Mouse (Mus musculus): ENCODE measurements around the gene Dcp1b. TPM values are rescaled to one million over a fixed set of nuclear protein-coding genes. Genes with fewer than 3 reads are reported as not detected.
A peak's percentile ranks its signal among the peaks of the same experiment; 100 is the strongest.

Gene Dcp1b
- total RNA-seq (2021): 10 to 100 TPM; 17.8 to 21.3 TPM
- long read RNA-seq, experiment 1, transcript Dcp1b-202 (9 exons, 3,313 nt): major isoform, 9 of 15 reads
- long read RNA-seq, experiment 1, partial matches to known transcripts: 2 of 15 reads
- long read RNA-seq, experiment 1, other reads (novel, unspliced or antisense): 4 of 15 reads
- long read RNA-seq, experiment 2, partial matches to known transcripts: 9 of 15 reads
- long read RNA-seq, experiment 2, other reads (novel, unspliced or antisense): 4 of 15 reads

GRCm38 (mm10) chr6:119175078-119175853, at the start of gene Dcp1b:
Gene Dcp1b (plus strand): TSS chr6:119175253.
- DNase-seq (ENCODE audit: low spot score in 2 of 2): peak; percentile 72 to 80

- no peak for DNase-seq (ENCODE audit: low spot score in 2 of 2)
Observed at GRCm38 (mm10) chr6:119126991-119127390, 48.1 kb upstream of the Dcp1b start.

GRCm38 (mm10) chr6:119128076-119128475, 47.0 kb upstream of the Dcp1b start:
- no peak for DNase-seq (ENCODE audit: low spot score in 2 of 2)

GRCm38 (mm10) chr6:119128521-119128920, 46.5 kb upstream of the Dcp1b start:
- DNase-seq (ENCODE audit: low spot score in 2 of 2): no peak

DNA sequence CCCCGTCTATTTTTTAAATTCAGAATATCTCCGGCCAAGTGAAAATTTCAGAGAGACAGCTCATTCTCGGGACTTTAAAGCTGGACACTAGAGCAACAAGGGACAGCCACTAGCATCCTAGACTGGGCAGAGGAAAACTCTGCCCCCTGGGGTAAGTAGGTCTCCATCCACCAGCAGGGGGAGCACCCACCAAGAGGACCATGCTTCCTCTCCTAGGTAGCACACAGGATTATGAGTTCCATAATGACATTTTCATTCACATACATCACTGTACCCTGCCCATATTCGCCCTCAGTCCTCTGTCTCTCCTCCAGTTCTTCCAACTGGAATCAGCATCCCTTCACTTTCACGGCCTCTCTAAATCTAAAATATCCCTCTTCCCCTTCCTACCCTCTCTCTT, 45.4 kb upstream of the Dcp1b start:
- DNase-seq (ENCODE audit: low spot score in 2 of 2): peak; percentile 28 to 47

- no peak for DNase-seq (ENCODE audit: low spot score in 2 of 2)
Observed at GRCm38 (mm10) chr6:119132111-119132735, 42.8 kb upstream of the Dcp1b start.

DNA sequence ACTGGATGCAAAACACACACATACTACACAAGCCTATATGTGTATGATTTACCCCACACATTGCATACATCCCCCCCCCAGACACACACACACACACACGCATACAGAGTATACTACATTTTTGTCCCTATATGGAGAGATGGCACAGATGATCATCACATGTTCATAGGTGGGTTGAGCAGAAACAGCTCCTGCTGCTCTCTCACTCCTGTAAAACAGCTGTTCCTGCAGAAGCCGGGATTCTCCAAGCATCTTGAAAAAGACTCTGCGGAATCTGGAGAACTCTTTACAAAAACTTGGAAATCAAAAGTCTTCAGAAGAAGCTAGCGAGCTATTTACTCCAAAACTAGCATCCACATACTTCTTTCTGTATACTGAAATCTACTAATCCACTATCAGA, 42.2 kb upstream of the Dcp1b start:
- DNase-seq (ENCODE audit: low spot score in 2 of 2): no peak

GRCm38 (mm10) chr6:119137768-119138167, 37.3 kb upstream of the Dcp1b start:
- DNase-seq (ENCODE audit: low spot score in 2 of 2): no peak

DNA sequence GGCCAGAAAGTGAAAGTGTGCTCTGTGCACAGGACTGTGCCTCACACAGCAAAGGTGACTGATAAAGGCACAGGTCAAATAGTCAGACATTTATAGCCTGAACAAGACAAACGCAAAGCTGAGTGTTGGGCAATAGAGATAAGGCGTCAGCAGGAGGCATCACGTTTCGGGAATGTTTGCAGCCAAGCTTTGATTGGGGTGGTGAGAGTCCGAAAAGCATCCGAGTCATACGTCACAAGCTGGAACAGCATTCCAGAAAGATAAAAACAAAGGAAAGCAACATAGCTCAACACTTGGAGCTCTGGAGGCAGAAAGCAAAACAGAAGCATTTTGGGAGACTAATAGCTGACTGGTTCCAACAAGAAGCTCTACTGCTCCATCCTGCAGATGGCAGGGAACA, 35.5 kb upstream of the Dcp1b start:
- DNase-seq (ENCODE audit: low spot score in 2 of 2): no peak

DNA sequence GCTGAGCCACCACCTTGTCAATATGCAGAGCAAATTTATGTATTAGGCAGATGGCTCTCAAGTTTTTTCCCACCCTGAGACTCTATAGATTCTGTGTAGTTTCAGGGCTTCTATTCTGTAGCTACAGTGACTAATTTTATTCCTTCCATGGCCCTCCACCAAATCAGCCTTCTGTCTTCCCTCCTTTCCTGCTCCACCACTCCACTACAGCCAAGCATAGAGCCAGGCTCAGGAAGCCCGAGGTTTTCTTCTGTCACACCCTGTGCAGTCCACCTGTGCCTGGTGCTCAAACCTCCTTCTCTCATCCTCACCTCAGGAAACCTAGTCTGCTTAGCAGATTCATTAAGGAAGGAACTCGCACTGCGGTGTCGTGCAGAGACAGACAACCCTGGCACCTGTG, 29.9 kb upstream of the Dcp1b start:
- no peak for DNase-seq (ENCODE audit: low spot score in 2 of 2)

DNA sequence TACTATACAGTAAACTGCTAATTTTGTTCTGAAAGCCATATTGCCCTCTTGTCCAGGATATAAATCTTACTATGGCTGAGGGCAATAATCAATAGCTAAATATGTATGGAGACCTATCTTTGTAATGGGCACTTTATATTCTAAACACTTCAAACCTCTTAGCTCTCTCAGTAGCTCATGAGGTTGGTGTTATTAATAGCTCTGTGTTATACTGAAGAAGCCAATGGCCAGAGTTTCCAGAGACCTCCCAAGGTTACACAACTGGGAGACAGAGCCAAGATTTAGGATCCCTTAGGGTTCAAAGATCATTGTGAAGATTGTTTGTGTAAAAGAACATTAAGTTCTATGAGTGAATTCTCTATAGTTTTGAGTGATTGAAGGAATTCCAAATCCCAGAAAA, 9.4 kb upstream of the Dcp1b start:
- DNase-seq (ENCODE audit: low spot score in 2 of 2): no peak

DNA sequence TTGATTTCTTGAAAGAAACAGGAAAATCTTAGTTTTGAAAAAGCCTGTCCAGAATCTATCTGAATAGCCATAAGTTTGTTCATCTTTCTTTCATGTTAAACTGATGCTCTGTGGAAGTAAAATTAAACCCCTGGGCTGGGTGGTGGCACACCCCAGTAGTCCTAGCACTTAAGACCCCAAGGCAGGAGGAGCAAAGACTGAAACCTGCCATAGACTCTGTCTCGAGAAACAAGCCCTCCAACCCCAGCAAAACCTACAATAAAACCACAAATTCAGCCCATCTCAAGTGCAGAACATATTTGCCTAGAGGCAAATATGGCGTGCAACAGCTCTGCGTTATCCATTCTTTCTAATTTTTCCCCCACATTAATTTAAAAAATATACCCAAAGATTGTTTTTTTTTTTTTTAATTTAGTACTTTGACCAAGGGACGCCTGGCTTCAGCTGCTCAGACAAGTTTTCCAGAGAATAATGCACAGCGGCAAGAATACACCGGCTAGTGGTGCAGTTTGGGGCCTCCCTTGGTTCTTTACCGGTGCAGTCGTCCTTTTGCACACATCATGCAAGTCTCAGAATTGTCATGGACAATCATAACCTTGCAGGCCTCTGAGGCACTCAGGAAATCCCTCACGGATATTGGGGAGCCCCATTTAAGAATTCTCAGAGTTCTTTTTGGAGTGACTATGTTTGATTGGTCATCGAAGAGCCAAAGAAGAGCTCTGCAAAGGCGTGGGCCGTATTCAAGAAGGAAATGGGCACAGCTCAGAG, 562 bp upstream of the Dcp1b start:
- no peak for DNase-seq (ENCODE audit: low spot score in 2 of 2)

- DNase-seq (ENCODE audit: low spot score in 2 of 2): no peak
Observed at GRCm38 (mm10) chr6:119176103-119176502, 1.1 kb downstream of the Dcp1b start.

- DNase-seq (ENCODE audit: low spot score in 2 of 2): no peak
Observed at GRCm38 (mm10) chr6:119177101-119177500, 2.0 kb downstream of the Dcp1b start.

DNA sequence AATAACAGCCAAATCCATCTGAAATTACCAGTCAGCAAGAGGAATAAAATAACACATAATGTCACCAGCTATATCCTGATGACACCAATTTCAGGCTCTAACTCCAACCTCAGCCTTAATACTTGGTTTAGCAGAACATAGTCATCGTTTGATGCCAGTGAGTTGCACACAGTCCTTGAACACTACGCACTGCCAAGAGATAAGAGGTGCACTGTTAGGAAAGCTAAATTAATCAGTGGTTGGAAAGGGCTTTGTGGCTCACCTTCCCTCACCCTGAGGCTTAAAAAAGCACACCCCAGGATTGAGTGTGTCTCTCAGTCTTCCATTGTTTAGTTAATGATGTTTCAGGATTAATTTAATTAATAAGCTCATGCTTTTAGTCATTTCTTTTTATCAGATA, 5.1 kb downstream of the Dcp1b start:
- DNase-seq (ENCODE audit: low spot score in 2 of 2): no peak

GRCm38 (mm10) chr6:119182211-119182610, 7.2 kb downstream of the Dcp1b start:
- DNase-seq (ENCODE audit: low spot score in 2 of 2): no peak

GRCm38 (mm10) chr6:119183781-119184180, 8.7 kb downstream of the Dcp1b start:
- no peak for DNase-seq (ENCODE audit: low spot score in 2 of 2)

- no peak for DNase-seq (ENCODE audit: low spot score in 2 of 2)
Observed at GRCm38 (mm10) chr6:119186658-119187057, 11.6 kb downstream of the Dcp1b start.

DNA sequence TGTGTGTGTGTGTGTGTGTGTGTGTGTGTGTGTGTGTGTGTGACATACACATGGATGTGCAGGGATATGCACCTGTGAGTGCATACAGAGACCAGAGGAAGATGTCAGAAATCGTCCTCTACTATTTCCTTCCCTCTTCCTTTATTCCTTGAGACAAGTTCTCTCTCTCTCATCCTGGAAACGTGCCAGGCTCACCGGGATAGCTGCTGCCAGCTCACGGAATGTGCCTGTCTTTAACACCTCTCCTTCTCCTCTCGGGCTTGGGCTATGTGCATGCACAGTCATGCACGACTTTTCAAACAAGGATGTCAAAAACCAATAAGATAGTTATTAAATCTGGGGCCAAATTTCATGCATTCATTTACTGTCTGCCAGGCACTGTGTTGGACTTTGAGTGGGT, 12.6 kb downstream of the Dcp1b start:
- DNase-seq (ENCODE audit: low spot score in 2 of 2): no peak

GRCm38 (mm10) chr6:119191478-119191877, 16.4 kb downstream of the Dcp1b start:
- no peak for DNase-seq (ENCODE audit: low spot score in 2 of 2)

DNA sequence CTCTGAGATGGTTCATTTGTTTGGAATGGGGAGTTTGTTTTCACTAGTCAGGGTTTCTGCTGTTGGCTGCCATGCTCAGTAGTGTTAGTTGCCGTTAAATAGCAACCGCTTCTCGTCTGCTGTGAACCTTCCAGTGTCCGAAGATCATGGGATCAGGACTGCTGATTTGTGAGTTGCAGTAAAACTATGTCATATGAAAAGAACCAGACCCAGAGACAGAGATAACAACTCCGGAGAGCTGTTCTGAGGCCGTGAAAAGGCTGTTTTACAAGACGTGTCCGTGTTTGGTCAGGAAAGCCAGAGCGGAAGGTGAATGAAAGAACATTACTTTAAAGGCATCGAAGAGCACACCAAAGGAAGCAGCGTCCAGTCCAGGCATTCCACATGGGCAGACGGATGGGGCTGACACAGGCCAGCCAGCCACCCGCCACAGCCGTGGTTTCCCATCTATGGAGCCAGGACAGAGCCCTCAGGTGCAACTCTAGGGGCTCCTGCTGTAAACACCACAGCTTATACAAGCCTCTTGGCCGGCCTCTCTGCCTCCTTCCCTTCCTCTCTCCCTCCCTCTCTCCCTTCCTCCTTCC, 18.6 kb downstream of the Dcp1b start:
- DNase-seq (ENCODE audit: low spot score in 2 of 2): no peak
